Mouse (Mus musculus): Measurements from ENCODE around the gene Ran. TPM values are rescaled to one million over a fixed set of nuclear protein-coding genes. Genes with fewer than 3 reads are reported as not detected.
A peak's percentile ranks its signal among the peaks of the same experiment; 100 is the strongest.

Ran gene
- polyA plus RNA-seq, 1 experiment from 2014 or later: 909 TPM

- Histone ChIP-seq H3K27ac (replicated peaks; ENCODE audit: low read depth, low read length) (no peak overlapping the region), H3K9me3 (replicated peaks; ENCODE audit: control insufficient read depth, low read length) (no peaks in the 10 kb centered on the region), H3K9ac (replicated peaks; ENCODE audit: low read length) (no peak overlapping the region), H3K27me3 (ENCODE audit: control insufficient read depth, insufficient read depth, low read length) (no peaks in the 10 kb centered on the region), H3K4me3 (ENCODE audit: low read depth, low read length) (no peak overlapping the region), H3K4me1 (ENCODE audit: control insufficient read depth, insufficient read depth, low read length) (no peaks in the 10 kb centered on the region), H3K4me2 (ENCODE audit: low read depth, low read length) (no peak overlapping the region), H3K36me3 (replicated peaks; ENCODE audit: control insufficient read depth, insufficient read depth, low read depth, low read length) (no peaks in the 10 kb centered on the region)
- no peak for DNase-seq (ENCODE audit: low spot score)
- 91% methylated on average over 6 of the region's 6 CpGs for WGBS
- ATAC-seq (replicated peaks; ENCODE audit: insufficient number of reproducible peaks, low FRiP score, low TSS enrichment, low read depth): no peak
These were observed 35.3 kb upstream of the Ran start for GRCm38 (mm10) chr5:128984536-128984935.

- Histone ChIP-seq H3K27me3 (ENCODE audit: control insufficient read depth, insufficient read depth, low read length) (no peaks in the 10 kb centered on the region), H3K4me2 (ENCODE audit: low read depth, low read length) (no peak overlapping the region), H3K36me3 (replicated peaks; ENCODE audit: control insufficient read depth, insufficient read depth, low read depth, low read length) (no peaks in the 10 kb centered on the region), H3K9me3 (replicated peaks; ENCODE audit: control insufficient read depth, low read length) (no peaks in the 10 kb centered on the region), H3K4me1 (ENCODE audit: control insufficient read depth, insufficient read depth, low read length) (no peaks in the 10 kb centered on the region), H3K9ac (replicated peaks; ENCODE audit: low read length) (no peak overlapping the region), H3K4me3 (ENCODE audit: low read depth, low read length) (no peak overlapping the region), H3K27ac (replicated peaks; ENCODE audit: low read depth, low read length) (no peak overlapping the region)
- no peak for DNase-seq (ENCODE audit: low spot score)
- no peak for ATAC-seq (replicated peaks; ENCODE audit: insufficient number of reproducible peaks, low FRiP score, low TSS enrichment, low read depth)
- WGBS: 93% methylated on average over 13 of the region's 13 CpGs
These were observed 33.9 kb upstream of the Ran start for GRCm38 (mm10) chr5:128985946-128986345.

- Histone ChIP-seq H3K9ac (replicated peaks; ENCODE audit: low read length) (no peak overlapping the region), H3K9me3 (replicated peaks; ENCODE audit: control insufficient read depth, low read length) (no peaks in the 10 kb centered on the region), H3K27me3 (ENCODE audit: control insufficient read depth, insufficient read depth, low read length) (no peaks in the 10 kb centered on the region), H3K4me3 (ENCODE audit: low read depth, low read length) (no peak overlapping the region), H3K27ac (replicated peaks; ENCODE audit: low read depth, low read length) (no peak overlapping the region), H3K36me3 (replicated peaks; ENCODE audit: control insufficient read depth, insufficient read depth, low read depth, low read length) (no peaks in the 10 kb centered on the region; the same call in 1 of the 2 replicates), H3K4me1 (ENCODE audit: control insufficient read depth, insufficient read depth, low read length) (no peaks in the 10 kb centered on the region), H3K4me2 (ENCODE audit: low read depth, low read length) (no peak overlapping the region)
- 74% methylated on average over 19 of the region's 19 CpGs for WGBS
- ATAC-seq (replicated peaks; ENCODE audit: insufficient number of reproducible peaks, low FRiP score, low TSS enrichment, low read depth): no peak
- DNase-seq (ENCODE audit: low spot score): no peak
These were observed 32.5 kb upstream of the Ran start for GRCm38 (mm10) chr5:128987141-128987954.

- Histone ChIP-seq H3K4me2 (ENCODE audit: low read depth, low read length) (no peak overlapping the region), H3K4me1 (ENCODE audit: control insufficient read depth, insufficient read depth, low read length) (no peaks in the 10 kb centered on the region), H3K4me3 (ENCODE audit: low read depth, low read length) (no peak overlapping the region), H3K9ac (replicated peaks; ENCODE audit: low read length) (no peak overlapping the region), H3K9me3 (replicated peaks; ENCODE audit: control insufficient read depth, low read length) (no peaks in the 10 kb centered on the region), H3K36me3 (replicated peaks; ENCODE audit: control insufficient read depth, insufficient read depth, low read depth, low read length) (no peaks in the 10 kb centered on the region), H3K27ac (replicated peaks; ENCODE audit: low read depth, low read length) (peak overlapping the region; percentile 13; the same call in 1 of the 2 replicates), H3K27me3 (ENCODE audit: control insufficient read depth, insufficient read depth, low read length) (no peaks in the 10 kb centered on the region)
- ATAC-seq (replicated peaks; ENCODE audit: insufficient number of reproducible peaks, low FRiP score, low TSS enrichment, low read depth) (no peak), DNase-seq (ENCODE audit: low spot score) (no peak)
- 40% methylated on average over 8 of the region's 8 CpGs for WGBS
These were observed 19.0 kb upstream of the Ran start for GRCm38 (mm10) chr5:129000706-129001468.

- Histone ChIP-seq H3K4me1 (ENCODE audit: control insufficient read depth, insufficient read depth, low read length) (no peaks in the 10 kb centered on the region), H3K4me3 (ENCODE audit: low read depth, low read length) (no peak overlapping the region), H3K9ac (replicated peaks; ENCODE audit: low read length) (peak overlapping the region; percentile 13; the same call in 1 of the 2 replicates), H3K36me3 (replicated peaks; ENCODE audit: control insufficient read depth, insufficient read depth, low read depth, low read length) (no peaks in the 10 kb centered on the region), H3K4me2 (ENCODE audit: low read depth, low read length) (no peak overlapping the region), H3K27me3 (ENCODE audit: control insufficient read depth, insufficient read depth, low read length) (no peaks in the 10 kb centered on the region), H3K9me3 (replicated peaks; ENCODE audit: control insufficient read depth, low read length) (no peaks in the 10 kb centered on the region), H3K27ac (replicated peaks; ENCODE audit: low read depth, low read length) (no peak overlapping the region)
- ATAC-seq (replicated peaks; ENCODE audit: insufficient number of reproducible peaks, low FRiP score, low TSS enrichment, low read depth) (no peak), DNase-seq (ENCODE audit: low spot score) (no peak)
- 52% methylated on average over 14 of the region's 14 CpGs for WGBS
These were observed 17.3 kb upstream of the Ran start for GRCm38 (mm10) chr5:129002571-129003011.

GRCm38 (mm10) chr5:129005416-129005815 is 14.5 kb upstream of the Ran start:
- Histone ChIP-seq H3K27ac (replicated peaks; ENCODE audit: low read depth, low read length) (no peak overlapping the region), H3K4me1 (ENCODE audit: control insufficient read depth, insufficient read depth, low read length) (no peaks in the 10 kb centered on the region), H3K36me3 (replicated peaks; ENCODE audit: control insufficient read depth, insufficient read depth, low read depth, low read length) (no peaks in the 10 kb centered on the region), H3K9ac (replicated peaks; ENCODE audit: low read length) (no peak overlapping the region), H3K4me2 (ENCODE audit: low read depth, low read length) (no peak overlapping the region), H3K27me3 (ENCODE audit: control insufficient read depth, insufficient read depth, low read length) (no peaks in the 10 kb centered on the region), H3K4me3 (ENCODE audit: low read depth, low read length) (no peak overlapping the region), H3K9me3 (replicated peaks; ENCODE audit: control insufficient read depth, low read length) (no peaks in the 10 kb centered on the region)
- no peak for ATAC-seq (replicated peaks; ENCODE audit: insufficient number of reproducible peaks, low FRiP score, low TSS enrichment, low read depth)
- no peak for DNase-seq (ENCODE audit: low spot score)
- 81% methylated on average over 3 of the region's 3 CpGs for WGBS

GRCm38 (mm10) chr5:129006031-129006788 is 13.7 kb upstream of the Ran start:
- H3K4me3 ChIP-seq (ENCODE audit: low read depth, low read length): no peak overlapping the region
- H3K9me3 ChIP-seq (replicated peaks; ENCODE audit: control insufficient read depth, low read length): no peaks in the 10 kb centered on the region
- H3K4me2 ChIP-seq (ENCODE audit: low read depth, low read length): peak overlapping the region; percentile 19
- 73% methylated on average over 18 of the region's 18 CpGs for WGBS
- DNase-seq (ENCODE audit: low spot score) (no peak), ATAC-seq (replicated peaks; ENCODE audit: insufficient number of reproducible peaks, low FRiP score, low TSS enrichment, low read depth) (no peak)
- no peak overlapping the region for H3K27ac ChIP-seq (replicated peaks; ENCODE audit: low read depth, low read length)
- H3K9ac ChIP-seq (replicated peaks; ENCODE audit: low read length): 0 out of 2 replicates have a peak overlapping the region, but pooled peaks have one; percentile 9
- no peaks in the 10 kb centered on the region for H3K27me3 ChIP-seq (ENCODE audit: control insufficient read depth, insufficient read depth, low read length)
- no peaks in the 10 kb centered on the region for H3K4me1 ChIP-seq (ENCODE audit: control insufficient read depth, insufficient read depth, low read length)
- no peaks in the 10 kb centered on the region for H3K36me3 ChIP-seq (replicated peaks; ENCODE audit: control insufficient read depth, insufficient read depth, low read depth, low read length)

Data from embryonic facial prominence, embryonic 11.5 days (tissue).